Mouse (Mus musculus): ENCODE measurements around the gene Ggact. TPM values are rescaled to one million over a fixed set of nuclear protein-coding genes. Genes with fewer than 3 reads are reported as not detected.
A peak's percentile ranks its signal among the peaks of the same experiment; 100 is the strongest.

Ggact gene
- polyA plus RNA-seq, 1 experiment from 2014 or later = 10.8 TPM

DNA sequence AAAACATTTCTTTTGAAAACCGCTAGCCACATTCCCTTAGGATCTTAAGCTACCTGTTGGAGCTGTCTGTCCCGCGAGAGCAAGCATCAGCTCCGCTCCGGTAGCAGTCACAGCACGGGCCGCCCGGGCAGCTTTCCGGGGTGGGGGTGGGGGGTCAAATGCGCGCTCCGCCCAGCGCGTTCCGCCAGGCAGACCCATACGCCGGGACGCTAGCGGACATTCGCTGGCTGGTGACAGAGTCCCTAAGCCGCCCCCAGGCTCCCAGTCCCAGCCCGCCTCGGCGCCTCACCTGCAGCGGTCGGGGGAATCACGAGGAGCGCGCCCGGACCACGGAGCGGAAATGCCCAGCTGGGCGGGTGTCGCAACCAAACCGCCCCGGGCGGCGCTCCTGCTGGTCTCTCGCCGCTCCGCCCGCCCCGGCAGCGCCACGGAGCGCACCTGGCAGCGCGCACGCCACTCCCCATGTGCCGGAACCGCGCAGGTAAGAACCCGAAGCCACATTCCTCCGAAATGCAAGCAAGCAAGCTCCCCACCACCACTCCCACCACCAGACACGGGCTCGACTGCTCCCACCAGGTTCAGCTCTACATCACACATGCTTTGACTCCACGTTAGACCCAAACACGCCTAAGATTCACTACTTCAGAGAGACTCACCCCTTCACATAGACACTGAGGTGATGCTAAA, 602 bp downstream of the Ggact start:
- WGBS = under 1% methylated on average over 51 of the region's 58 CpGs
- Histone ChIP-seq H3K27me3 (peaks cover 9% of the 10 kb centered on the region; the same call in 1 of the 2 replicates), H3K4me1 (replicated peaks) (peaks cover 14% of the 10 kb centered on the region), H3K9ac (peak overlapping the region; percentile 63), H3K4me2 (peak overlapping the region; percentile 99), H3K36me3 (no peaks in the 10 kb centered on the region), H3K4me3 (peak overlapping the region; percentile 81), H3K27ac (replicated peaks) (no peak overlapping the region; the same call in 1 of the 2 replicates), H3K9me3 (no peaks in the 10 kb centered on the region)
- ATAC-seq (ENCODE audit: low FRiP score, low read depth) = peak; percentile 75

DNA sequence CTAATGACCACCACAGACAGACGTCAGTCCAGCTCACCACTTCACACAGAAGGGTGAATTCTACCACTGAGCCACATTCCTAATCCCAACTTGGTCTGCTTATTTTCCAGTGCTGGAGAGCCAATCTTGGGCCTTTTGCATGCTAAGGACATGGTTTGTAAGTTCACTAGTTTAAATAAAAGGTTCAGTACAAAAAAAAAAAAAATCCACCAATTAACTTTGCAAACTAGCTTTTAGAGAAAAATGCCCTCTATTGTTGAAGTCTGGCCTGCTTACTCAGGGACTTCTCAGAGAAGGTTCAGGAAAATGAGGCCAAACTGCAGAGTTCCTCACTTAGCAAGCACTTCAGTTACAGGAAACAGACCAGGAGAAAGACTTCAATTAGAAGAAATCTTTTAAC, 1.4 kb downstream of the Ggact start:
- no peak for ATAC-seq (ENCODE audit: low FRiP score, low read depth)
- Histone ChIP-seq H3K27ac (replicated peaks) (no peak overlapping the region), H3K4me2 (peak overlapping the region; percentile 99), H3K4me1 (replicated peaks) (peaks cover 14% of the 10 kb centered on the region), H3K9ac (no peak overlapping the region), H3K9me3 (no peaks in the 10 kb centered on the region), H3K4me3 (peak overlapping the region; percentile 81; the same call in 1 of the 2 replicates), H3K36me3 (0 out of 2 replicates have a peak, but pooled peaks cover 2% of the 10 kb centered on the region), H3K27me3 (peaks cover 9% of the 10 kb centered on the region; the same call in 1 of the 2 replicates)
- WGBS = 71% methylated on average over 1 of the region's 1 CpGs

GRCm38 (mm10) chr14:122911265-122911664, 2.3 kb downstream of the Ggact start:
- Histone ChIP-seq H3K27ac (replicated peaks) (no peak overlapping the region), H3K36me3 (0 out of 2 replicates have a peak, but pooled peaks cover 2% of the 10 kb centered on the region), H3K4me1 (replicated peaks) (peaks cover 14% of the 10 kb centered on the region), H3K4me3 (no peak overlapping the region), H3K27me3 (peaks cover 9% of the 10 kb centered on the region; the same call in 1 of the 2 replicates), H3K9me3 (no peaks in the 10 kb centered on the region), H3K4me2 (no peak overlapping the region), H3K9ac (no peak overlapping the region)
- no peak for ATAC-seq (ENCODE audit: low FRiP score, low read depth)

GRCm38 (mm10) chr14:122909368-122910091, 4.0 kb downstream of the Ggact start:
- no peak for ATAC-seq (ENCODE audit: low FRiP score, low read depth)
- H3K27me3 ChIP-seq = peaks cover 9% of the 10 kb centered on the region; the same call in 1 of the 2 replicates
- H3K36me3 ChIP-seq = 0 out of 2 replicates have a peak, but pooled peaks cover 2% of the 10 kb centered on the region
- 88% methylated on average over 5 of the region's 5 CpGs for WGBS
- no peak overlapping the region for H3K4me2 ChIP-seq
- no peaks in the 10 kb centered on the region for H3K9me3 ChIP-seq
- no peak overlapping the region for H3K4me3 ChIP-seq
- no peak overlapping the region for H3K27ac ChIP-seq (replicated peaks)
- peaks cover 14% of the 10 kb centered on the region for H3K4me1 ChIP-seq (replicated peaks)
- no peak overlapping the region for H3K9ac ChIP-seq

DNA sequence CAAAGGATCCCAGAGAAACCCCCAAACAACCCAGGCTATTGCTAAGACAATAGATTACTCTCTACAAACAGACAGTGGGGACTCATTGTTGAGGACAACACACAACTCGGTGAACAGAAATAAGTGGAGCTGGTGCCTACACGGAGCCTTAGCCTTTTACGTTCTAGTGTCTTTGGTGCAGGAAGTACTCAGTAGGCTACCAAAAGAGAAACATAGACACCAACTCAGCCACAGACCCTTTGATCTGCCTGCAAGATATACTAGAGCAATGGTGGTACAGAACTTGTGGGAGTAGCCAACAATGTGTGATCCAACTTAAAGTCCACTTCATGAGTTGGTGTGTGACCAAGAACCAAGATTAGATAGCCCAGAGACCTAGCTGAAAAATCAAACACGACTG, 5.5 kb downstream of the Ggact start:
- 0 out of 2 replicates have a peak, but pooled peaks cover 2% of the 10 kb centered on the region for H3K36me3 ChIP-seq
- H3K27me3 ChIP-seq = peaks cover 9% of the 10 kb centered on the region; the same call in 1 of the 2 replicates
- H3K4me3 ChIP-seq = no peak overlapping the region
- no peak overlapping the region for H3K27ac ChIP-seq (replicated peaks)
- H3K4me1 ChIP-seq (replicated peaks) = peaks cover 10% of the 10 kb centered on the region
- 94% methylated on average over 4 of the region's 4 CpGs for WGBS
- H3K4me2 ChIP-seq = no peak overlapping the region
- no peak overlapping the region for H3K9ac ChIP-seq
- no peaks in the 10 kb centered on the region for H3K9me3 ChIP-seq
- ATAC-seq (ENCODE audit: low FRiP score, low read depth) = no peak

DNA sequence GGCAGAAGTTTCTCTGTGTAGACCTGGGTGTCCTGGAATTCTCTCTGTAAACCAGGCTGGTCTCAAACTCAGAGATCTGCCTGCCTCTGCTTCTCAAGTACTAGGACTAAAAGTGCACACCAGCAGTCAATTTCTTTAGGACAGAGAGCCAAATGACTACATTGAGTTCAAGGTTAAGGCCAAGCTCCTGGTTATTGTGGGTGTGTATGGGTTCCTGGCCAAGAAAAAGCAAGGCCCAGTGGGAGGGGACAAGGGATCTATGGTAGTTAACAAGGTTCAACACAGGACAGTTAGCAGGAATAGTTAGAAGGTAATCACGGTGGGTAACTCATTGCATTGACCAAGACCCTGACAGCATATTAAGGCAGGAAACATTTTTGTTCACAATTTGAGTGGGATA, 8.6 kb downstream of the Ggact start:
- H3K27me3 ChIP-seq = no peaks in the 10 kb centered on the region
- WGBS = 100% methylated on average over 1 of the region's 1 CpGs
- H3K9ac ChIP-seq = no peak overlapping the region
- 0 out of 2 replicates have a peak, but pooled peaks cover 2% of the 10 kb centered on the region for H3K36me3 ChIP-seq
- H3K4me3 ChIP-seq = no peak overlapping the region
- H3K4me2 ChIP-seq = no peak overlapping the region
- no peaks in the 10 kb centered on the region for H3K9me3 ChIP-seq
- no peak overlapping the region for H3K27ac ChIP-seq (replicated peaks)
- H3K4me1 ChIP-seq (replicated peaks) = peaks cover 15% of the 10 kb centered on the region; the same call in 1 of the 2 replicates
- no peak for ATAC-seq (ENCODE audit: low FRiP score, low read depth)

DNA sequence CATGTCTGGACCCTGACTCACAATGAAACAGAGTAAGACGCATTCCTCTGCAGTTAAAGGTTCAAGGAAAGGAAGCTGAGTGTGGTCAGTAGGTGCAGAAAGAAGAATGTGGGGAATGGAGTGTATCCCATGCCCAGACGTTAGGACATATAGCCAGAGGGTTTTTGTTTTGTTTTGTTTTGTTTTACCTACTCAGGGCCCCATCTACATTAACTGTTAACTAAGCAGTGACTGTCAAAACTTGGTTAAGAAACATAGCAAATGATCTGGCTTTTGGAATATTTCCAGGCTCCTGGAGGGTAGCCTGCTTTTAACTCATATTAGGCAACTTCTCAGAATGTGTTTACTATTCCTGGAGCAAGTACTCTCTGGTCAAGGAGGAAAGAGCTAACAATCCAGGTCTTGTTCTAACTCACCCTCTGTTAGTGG, 9.6 kb downstream of the Ggact start:
- H3K4me3 ChIP-seq = no peak overlapping the region
- peaks cover 15% of the 10 kb centered on the region; the same call in 1 of the 2 replicates for H3K4me1 ChIP-seq (replicated peaks)
- 66% methylated on average over 2 of the region's 2 CpGs for WGBS
- no peak for ATAC-seq (ENCODE audit: low FRiP score, low read depth)
- H3K9ac ChIP-seq = no peak overlapping the region
- H3K27me3 ChIP-seq = no peaks in the 10 kb centered on the region
- no peak overlapping the region for H3K4me2 ChIP-seq
- H3K27ac ChIP-seq (replicated peaks) = no peak overlapping the region
- 0 out of 2 replicates have a peak, but pooled peaks cover 2% of the 10 kb centered on the region for H3K36me3 ChIP-seq
- H3K9me3 ChIP-seq = no peaks in the 10 kb centered on the region

- H3K27ac ChIP-seq (replicated peaks) = 0 out of 2 replicates have a peak overlapping the region, but pooled peaks have one; percentile 4
- 60% methylated on average over 4 of the region's 4 CpGs for WGBS
- no peak overlapping the region for H3K9ac ChIP-seq
Observed at GRCm38 (mm10) chr14:122902884-122903283, 10.7 kb downstream of the Ggact start.

DNA sequence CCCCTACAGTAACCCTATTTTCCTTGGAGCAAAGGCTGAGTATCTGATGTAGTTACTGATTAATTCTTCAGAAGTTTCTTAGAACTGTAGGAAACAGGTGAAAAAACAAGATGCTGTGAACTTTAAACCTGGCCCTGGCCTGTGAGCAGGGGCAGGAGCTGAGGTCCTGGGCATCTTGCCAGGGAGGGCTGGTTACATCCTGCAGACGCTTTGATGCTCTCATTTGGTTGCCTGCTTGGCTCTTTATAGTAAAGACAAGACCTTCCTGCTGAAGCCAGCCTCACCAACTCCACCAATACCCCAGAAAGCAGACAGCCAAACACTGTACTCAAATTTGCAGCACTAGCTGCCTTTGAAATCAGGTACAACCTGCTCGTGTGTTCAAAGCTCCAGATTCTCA, 11.4 kb downstream of the Ggact start:
- H3K4me3 ChIP-seq = no peak overlapping the region
- no peak for ATAC-seq (ENCODE audit: low FRiP score, low read depth)
- H3K27ac ChIP-seq (replicated peaks) = 0 out of 2 replicates have a peak overlapping the region, but pooled peaks have one; percentile 4
- H3K4me2 ChIP-seq = no peak overlapping the region
- WGBS = 66% methylated on average over 2 of the region's 2 CpGs
- H3K36me3 ChIP-seq = no peaks in the 10 kb centered on the region
- no peaks in the 10 kb centered on the region for H3K27me3 ChIP-seq
- H3K9me3 ChIP-seq = no peaks in the 10 kb centered on the region
- H3K9ac ChIP-seq = no peak overlapping the region
- H3K4me1 ChIP-seq (replicated peaks) = peaks cover 15% of the 10 kb centered on the region; the same call in 1 of the 2 replicates

More at GRCm38 (mm10) chr14:122902884-122903283, 10.7 kb downstream of the Ggact start:
- no peak overlapping the region for H3K4me2 ChIP-seq
- H3K27me3 ChIP-seq = no peaks in the 10 kb centered on the region
- ATAC-seq (ENCODE audit: low FRiP score, low read depth) = peak; percentile 65; the same call in 1 of the 2 replicates
- H3K4me3 ChIP-seq = no peak overlapping the region
- peaks cover 15% of the 10 kb centered on the region; the same call in 1 of the 2 replicates for H3K4me1 ChIP-seq (replicated peaks)
- 0 out of 2 replicates have a peak, but pooled peaks cover 2% of the 10 kb centered on the region for H3K36me3 ChIP-seq
- no peaks in the 10 kb centered on the region for H3K9me3 ChIP-seq

GRCm38 (mm10) chr14:122901715-122902114, 11.8 kb downstream of the Ggact start:
- 87% methylated on average over 2 of the region's 2 CpGs for WGBS
- Histone ChIP-seq H3K36me3 (no peaks in the 10 kb centered on the region), H3K4me2 (no peak overlapping the region), H3K4me1 (replicated peaks) (peaks cover 15% of the 10 kb centered on the region; the same call in 1 of the 2 replicates), H3K27ac (replicated peaks) (0 out of 2 replicates have a peak overlapping the region, but pooled peaks have one; percentile 42), H3K9ac (no peak overlapping the region), H3K4me3 (no peak overlapping the region), H3K9me3 (no peaks in the 10 kb centered on the region), H3K27me3 (no peaks in the 10 kb centered on the region)
- no peak for ATAC-seq (ENCODE audit: low FRiP score, low read depth)

- no peak for ATAC-seq (ENCODE audit: low FRiP score, low read depth)
- Histone ChIP-seq H3K27me3 (no peaks in the 10 kb centered on the region), H3K9ac (no peak overlapping the region), H3K36me3 (no peaks in the 10 kb centered on the region), H3K4me2 (no peak overlapping the region), H3K4me1 (replicated peaks) (peaks cover 15% of the 10 kb centered on the region; the same call in 1 of the 2 replicates), H3K9me3 (no peaks in the 10 kb centered on the region), H3K4me3 (no peak overlapping the region), H3K27ac (replicated peaks) (no peak overlapping the region)
- WGBS = 75% methylated on average over 3 of the region's 3 CpGs
Observed at GRCm38 (mm10) chr14:122901177-122901576, 12.4 kb downstream of the Ggact start.

- Histone ChIP-seq H3K36me3 (no peaks in the 10 kb centered on the region), H3K27me3 (no peaks in the 10 kb centered on the region), H3K4me3 (no peak overlapping the region), H3K9ac (no peak overlapping the region), H3K4me2 (no peak overlapping the region), H3K4me1 (replicated peaks) (peaks cover 15% of the 10 kb centered on the region; the same call in 1 of the 2 replicates), H3K9me3 (no peaks in the 10 kb centered on the region), H3K27ac (replicated peaks) (no peak overlapping the region)
- no peak for ATAC-seq (ENCODE audit: low FRiP score, low read depth)
Observed at GRCm38 (mm10) chr14:122900679-122901078, 12.9 kb downstream of the Ggact start.
